Mouse (Mus musculus) left cerebral cortex, postnatal 4 days (tissue): ENCODE measurements at regions not wholly inside any gene's neighbourhood (a gene's known extent, or its start where the extent isn't known, plus 50 kb on each side); places are given as distances from the start of the nearest gene placed in this dataset.

Experiments
- DNase-seq: peaks from one replicate; pipeline ENCODE4 v3.0.0-alpha.2; 2022
- intact Hi-C: fragments of 180-260 bp; cut with DNase I; formaldehyde crosslinking; loops from one replicate; pipeline ENCODE4 v1.15.1; 2025

- DNase-seq, result no peak
- intact Hi-C loops, result no loop called here
Observed at GRCm38 (mm10) chr8:89139876-89140275, 95.9 kb upstream of the Sall1 start.

DNA sequence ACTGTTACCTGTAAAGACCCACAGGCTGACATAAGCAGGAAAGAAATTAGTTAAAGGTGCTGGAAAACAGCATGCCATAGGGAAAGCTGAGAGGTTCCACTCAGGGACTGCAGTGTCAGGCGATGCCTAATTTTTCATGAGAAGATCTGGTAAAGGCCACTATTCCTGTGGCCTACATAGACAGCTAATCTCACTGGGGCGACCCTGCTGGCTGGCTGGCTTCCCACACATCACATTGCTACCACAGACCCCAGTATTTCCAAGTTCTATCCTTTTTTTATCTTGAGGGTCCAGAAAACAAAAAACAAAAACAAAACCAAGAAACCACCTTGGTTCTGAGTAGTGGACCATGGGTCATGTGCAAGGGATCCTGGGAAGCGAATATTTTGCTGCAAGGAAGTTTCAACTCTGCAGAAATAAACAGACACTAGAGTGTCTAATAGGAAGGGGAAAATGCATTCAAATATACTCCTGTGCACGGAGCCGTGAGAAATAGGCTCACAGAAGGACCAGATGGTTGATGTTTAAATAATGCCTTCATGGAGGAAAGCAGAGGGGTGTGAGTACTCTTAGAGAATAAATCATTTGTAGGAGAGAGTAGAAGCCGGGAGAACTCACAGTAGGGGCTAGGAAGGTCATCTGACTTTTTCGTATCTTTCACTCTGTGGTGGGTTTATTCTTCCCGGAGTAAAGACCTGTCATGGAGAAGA lies 94.6 kb upstream of the Sall1 start:
- intact Hi-C loops, result no loop called here
- peak; percentile 53 for DNase-seq

DNA sequence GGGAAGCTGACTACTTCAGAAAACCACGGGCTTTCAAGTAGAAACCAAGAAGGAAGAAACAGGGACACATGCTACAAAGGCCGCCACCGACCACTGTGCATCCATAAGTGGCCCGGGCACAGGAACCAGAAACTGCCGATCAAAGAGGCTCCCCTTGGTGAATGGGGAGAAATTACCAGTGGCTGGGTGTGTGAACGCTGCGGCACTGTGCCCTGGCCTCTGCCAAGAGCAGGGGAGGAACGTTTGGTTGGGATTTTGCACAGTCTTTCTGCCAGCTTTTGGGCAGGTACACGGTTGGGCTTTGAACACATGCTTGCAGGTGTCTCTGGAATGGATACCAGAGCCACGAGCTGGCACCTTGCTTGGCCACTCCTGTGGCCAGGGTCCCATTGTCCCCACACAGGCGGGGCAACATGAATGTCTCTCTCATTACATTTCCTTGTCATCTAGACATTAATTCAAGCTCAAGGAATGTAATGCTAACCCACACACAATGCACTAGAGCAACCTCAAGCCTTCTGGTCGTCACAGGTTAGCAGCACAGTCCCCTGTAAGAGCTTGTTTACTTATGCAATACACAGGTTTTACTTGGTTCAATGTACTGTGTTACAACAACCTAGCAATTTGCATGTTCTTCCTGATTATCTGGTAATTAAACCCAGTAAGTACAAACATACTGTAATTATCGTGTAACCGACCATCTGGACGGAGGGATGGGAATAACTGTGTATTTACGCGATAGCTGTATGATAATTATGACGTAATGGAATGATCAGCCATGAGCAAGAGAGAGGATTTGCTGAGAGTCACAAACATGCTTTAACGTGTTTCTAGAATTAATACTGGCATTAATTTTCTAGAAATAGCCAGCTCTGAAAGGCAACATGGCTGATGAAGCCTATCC lies 90.9 kb upstream of the Sall1 start:
- intact Hi-C loops, result no loop called here

DNA sequence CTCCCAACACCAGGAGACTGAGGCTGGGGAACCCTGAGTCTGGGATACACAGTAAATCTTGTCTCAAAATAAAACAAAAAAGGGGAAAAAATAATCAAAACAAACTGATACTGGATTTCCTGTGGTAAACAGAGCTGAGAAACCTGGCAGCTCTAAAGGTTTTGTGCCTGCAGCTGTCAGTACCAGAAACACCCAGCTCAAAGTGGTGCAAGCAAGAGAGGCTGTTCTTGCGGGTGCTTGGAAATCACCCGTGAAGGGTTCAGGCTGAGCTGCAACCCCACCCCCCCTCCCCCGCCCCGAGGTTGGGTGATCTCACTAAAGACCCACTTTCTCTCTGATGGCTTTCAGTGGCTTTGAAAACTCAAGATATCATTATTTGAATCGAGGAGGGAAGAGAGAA lies 90.1 kb upstream of the Sall1 start:
- DNase-seq, result no peak

More for the DNA sequence above, 90.9 kb upstream of the Sall1 start:
- no peak for DNase-seq

GRCm38 (mm10) chr8:89121051-89121450 lies 77.1 kb upstream of the Sall1 start:
- DNase-seq, result no peak
- intact Hi-C loops, result no loop called here

More for the DNA sequence above, 90.1 kb upstream of the Sall1 start:
- intact Hi-C loops, result no loop called here

- intact Hi-C loops, result no loop called here
- no peak for DNase-seq
Observed at GRCm38 (mm10) chr8:89107895-89108660, 64.1 kb upstream of the Sall1 start.

DNA sequence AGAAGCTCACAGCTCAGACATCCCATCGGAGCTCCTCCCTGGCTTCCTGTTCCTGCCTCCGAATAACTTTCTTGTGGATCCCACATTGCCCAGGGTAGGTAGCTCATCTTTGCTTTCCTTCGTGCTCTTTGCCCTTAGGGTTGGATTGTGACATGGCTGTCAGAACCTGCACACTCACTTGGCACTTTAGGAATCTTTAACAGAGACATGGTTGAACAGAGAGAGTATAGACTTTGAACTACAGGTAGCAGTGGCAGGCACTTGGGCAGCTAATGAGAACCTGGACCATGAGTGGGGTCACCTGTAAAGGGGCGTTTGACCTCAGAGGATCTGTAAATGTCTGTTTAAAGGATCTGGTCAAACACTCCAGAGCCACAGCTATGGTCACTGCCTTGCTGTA lies 62.4 kb upstream of the Sall1 start:
- intact Hi-C loops, result no loop called here
- no peak for DNase-seq

GRCm38 (mm10) chr8:89097396-89097795 lies 53.4 kb upstream of the Sall1 start:
- intact Hi-C loops, result no loop called here

More at GRCm38 (mm10) chr8:89097396-89097795, 53.4 kb upstream of the Sall1 start:
- DNase-seq, result no peak
